Mouse (Mus musculus): Measurements from ENCODE around the gene Pea15a. TPM values are rescaled to one million over a fixed set of nuclear protein-coding genes. Genes with fewer than 3 reads are reported as not detected.

Pea15a gene
- 16.0 TPM for polyA plus RNA-seq (2014; fragmentation: Illumina TruSeq; extraction: RNeasy Lipid Tissue Mini Kit (QIAGEN cat#74804); ENCODE audit: low replicate concordance)

DNA sequence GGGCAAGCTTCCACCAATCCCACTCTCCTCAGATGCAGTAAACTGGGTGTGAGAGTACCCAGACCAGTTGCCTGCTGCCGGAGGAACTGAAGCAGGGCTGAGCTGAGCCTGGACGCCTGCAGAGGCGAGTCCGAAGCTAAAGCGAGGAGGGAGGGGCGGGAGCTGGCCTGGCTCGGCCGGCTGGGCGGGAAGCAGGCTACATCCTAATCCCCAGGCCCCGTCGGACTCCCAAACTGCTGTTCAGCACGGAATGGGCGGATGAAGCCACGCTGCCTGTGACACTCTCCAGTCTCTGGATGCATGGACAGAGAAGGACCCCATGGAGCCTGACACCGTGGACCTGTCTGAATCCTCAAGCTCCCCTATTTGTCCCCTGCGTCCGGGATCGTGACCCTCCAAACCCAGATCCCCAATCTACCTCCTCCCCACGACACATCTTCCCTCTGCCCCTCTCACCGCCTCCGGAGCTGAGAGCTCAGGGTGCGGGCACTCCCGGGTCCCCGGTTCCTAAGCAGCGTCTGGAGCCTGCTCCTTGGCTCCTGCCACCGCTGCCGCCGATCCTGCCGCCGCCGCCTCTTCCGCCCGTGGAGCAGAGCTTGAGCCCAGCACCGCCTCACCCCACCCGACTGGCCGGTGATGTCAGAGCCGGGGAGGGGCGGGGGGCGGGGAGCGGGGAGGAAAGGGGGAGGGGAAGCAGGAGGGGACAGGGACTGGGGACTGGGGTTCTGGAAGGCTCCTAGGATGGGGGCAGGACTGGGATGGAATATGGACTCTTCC, at the start of gene Pea15a:
Gene Pea15a, minus strand, starts transcription at position 664 of the 777 bp plus-strand sequence.

DNA sequence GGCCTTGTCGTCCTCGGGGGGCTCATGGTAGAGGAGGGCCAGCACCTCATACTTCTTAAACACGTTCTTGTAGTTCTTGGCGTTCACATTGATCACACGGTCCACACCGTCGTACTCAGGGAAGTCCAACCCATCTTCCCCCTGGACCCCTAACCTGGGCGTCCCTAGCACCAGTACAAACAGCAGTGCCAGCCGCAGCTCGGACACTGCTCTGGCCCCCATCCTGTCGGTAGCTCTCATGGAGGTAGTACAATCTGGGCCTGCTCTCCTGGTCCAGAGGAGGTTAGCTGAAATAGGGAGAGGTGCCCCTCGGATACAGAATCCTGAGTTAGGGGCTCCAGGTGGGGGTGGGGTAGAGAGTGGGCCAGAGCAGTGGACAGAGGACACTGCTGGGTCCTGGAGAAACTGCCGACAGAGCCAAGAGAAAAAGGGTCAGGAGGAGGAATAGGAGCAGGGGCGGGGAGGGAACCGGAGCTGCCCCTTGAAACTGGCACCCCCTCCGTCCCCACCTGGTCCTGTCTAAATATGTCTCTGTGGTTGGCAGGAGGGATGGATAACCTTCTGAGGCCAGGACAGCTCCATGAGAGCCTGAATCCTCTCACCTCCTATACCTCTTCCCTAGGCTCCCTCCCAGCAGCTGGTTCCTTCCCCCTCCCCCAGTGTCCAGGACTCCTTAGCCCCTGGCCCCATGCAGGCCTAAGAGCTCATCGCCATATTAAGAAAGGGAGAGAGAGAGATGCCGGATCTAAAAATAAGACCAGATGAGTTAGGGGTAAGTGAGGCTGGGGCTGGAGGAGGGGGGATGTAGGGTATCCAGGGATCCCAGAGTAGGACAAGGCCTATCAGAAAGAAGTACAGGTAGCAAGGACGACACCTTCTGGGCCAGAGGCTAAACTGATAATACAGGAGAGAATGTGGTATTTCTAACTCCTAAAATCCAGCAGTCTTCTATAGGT, 13.1 kb upstream of the Pea15a start, which contains the start of gene Casq1:
Gene Casq1, minus strand, starts transcription at position 418 of the 956 bp plus-strand sequence.

GRCm38 (mm10) chr1:172147835-172148278, 58.7 kb downstream of the Pea15a start, which contains the start of gene Dcaf8:
Dcaf8 (plus strand) TSS chr1:172148084.

Other genes with a start within 250 kb of the Pea15a start
- gene Vangl2, start 178.4 kb downstream of the Pea15a start, polyA plus RNA-seq (2014; fragmentation: Illumina TruSeq; extraction: RNeasy Lipid Tissue Mini Kit (QIAGEN cat#74804); ENCODE audit: low replicate concordance), result 0.37 TPM
- gene Nhlh1, start 149.2 kb downstream of the Pea15a start, polyA plus RNA-seq (2014; fragmentation: Illumina TruSeq; extraction: RNeasy Lipid Tissue Mini Kit (QIAGEN cat#74804); ENCODE audit: low replicate concordance), result not detected
- gene Copa, start 124.3 kb downstream of the Pea15a start, polyA plus RNA-seq (2014; fragmentation: Illumina TruSeq; extraction: RNeasy Lipid Tissue Mini Kit (QIAGEN cat#74804); ENCODE audit: low replicate concordance), result 197 TPM
- gene Ncstn, start 124.0 kb downstream of the Pea15a start, polyA plus RNA-seq (2014; fragmentation: Illumina TruSeq; extraction: RNeasy Lipid Tissue Mini Kit (QIAGEN cat#74804); ENCODE audit: low replicate concordance), result 22.8 TPM
- 61.3 TPM for gene Pex19, start 80.0 kb downstream of the Pea15a start, polyA plus RNA-seq (2014; fragmentation: Illumina TruSeq; extraction: RNeasy Lipid Tissue Mini Kit (QIAGEN cat#74804); ENCODE audit: low replicate concordance)
- 39.0 TPM for gene Dcaf8, start 58.7 kb downstream of the Pea15a start, polyA plus RNA-seq (2014; fragmentation: Illumina TruSeq; extraction: RNeasy Lipid Tissue Mini Kit (QIAGEN cat#74804); ENCODE audit: low replicate concordance)
- gene Casq1, start 13.1 kb upstream of the Pea15a start, polyA plus RNA-seq (2014; fragmentation: Illumina TruSeq; extraction: RNeasy Lipid Tissue Mini Kit (QIAGEN cat#74804); ENCODE audit: low replicate concordance), result not detected
- gene Atp1a4, start 51.6 kb upstream of the Pea15a start, polyA plus RNA-seq (2014; fragmentation: Illumina TruSeq; extraction: RNeasy Lipid Tissue Mini Kit (QIAGEN cat#74804); ENCODE audit: low replicate concordance), result not detected
- gene Igsf8, start 54.8 kb upstream of the Pea15a start, polyA plus RNA-seq (2014; fragmentation: Illumina TruSeq; extraction: RNeasy Lipid Tissue Mini Kit (QIAGEN cat#74804); ENCODE audit: low replicate concordance), result 0.30 TPM
- gene Atp1a2, start 91.3 kb upstream of the Pea15a start, polyA plus RNA-seq (2014; fragmentation: Illumina TruSeq; extraction: RNeasy Lipid Tissue Mini Kit (QIAGEN cat#74804); ENCODE audit: low replicate concordance), result 3.0 TPM
- gene Kcnj9, start 122.5 kb upstream of the Pea15a start, polyA plus RNA-seq (2014; fragmentation: Illumina TruSeq; extraction: RNeasy Lipid Tissue Mini Kit (QIAGEN cat#74804); ENCODE audit: low replicate concordance), result not detected
- 3.3 TPM for gene Kcnj10, start 134.4 kb upstream of the Pea15a start, polyA plus RNA-seq (2014; fragmentation: Illumina TruSeq; extraction: RNeasy Lipid Tissue Mini Kit (QIAGEN cat#74804); ENCODE audit: low replicate concordance)
- gene Pigm, start 169.7 kb upstream of the Pea15a start, polyA plus RNA-seq (2014; fragmentation: Illumina TruSeq; extraction: RNeasy Lipid Tissue Mini Kit (QIAGEN cat#74804); ENCODE audit: low replicate concordance), result 25.7 TPM

Data from small intestine, adult 10 weeks (tissue).